Mouse (Mus musculus) cerebellum, postnatal 10 days (tissue): ENCODE measurements around the gene Nme1.

Experiments
- DNase-seq, 2 experiments: peaks; one replicate each; pipeline ENCODE4 v3.0.0; 2021; ENCODE audit warnings: mixed read lengths in 2 of 2

The Nme1 gene

GRCm38 (mm10) chr11:93968005-93968847 is at the start of gene Nme1, which contains the start of gene Gm20390:
TSS of gene Nme1 (minus strand) at chr11:93968521.
TSS of gene Gm20390 (minus strand) at chr11:93968293.
- DNase-seq, result peak; percentile 98

GRCm38 (mm10) chr11:94003346-94003745 is 35.0 kb upstream of the Nme1 start:
- no peak for DNase-seq

GRCm38 (mm10) chr11:93999276-93999675 is 31.0 kb upstream of the Nme1 start:
- DNase-seq, result no peak

- peak; percentile 24 to 38 for DNase-seq
Observed at GRCm38 (mm10) chr11:93997141-93997775, 28.9 kb upstream of the Nme1 start.

- DNase-seq, result no peak
Observed at GRCm38 (mm10) chr11:93996306-93997140, 28.2 kb upstream of the Nme1 start.

- peak; percentile 97 to 98 for DNase-seq
Observed at GRCm38 (mm10) chr11:93995720-93996305, 27.5 kb upstream of the Nme1 start, which contains the start of gene Spag9. TSS of gene Spag9 (plus strand) at chr11:93996091.

- peak; percentile 72 to 77 for DNase-seq
Observed at GRCm38 (mm10) chr11:93995111-93995719, 26.9 kb upstream of the Nme1 start.

GRCm38 (mm10) chr11:93994531-93994930 is 26.2 kb upstream of the Nme1 start:
- no peak for DNase-seq

- no peak for DNase-seq
Observed at GRCm38 (mm10) chr11:93988328-93989062, 20.2 kb upstream of the Nme1 start.

- DNase-seq, result no peak
Observed at GRCm38 (mm10) chr11:93987625-93988327, 19.5 kb upstream of the Nme1 start.

- DNase-seq, result no peak
Observed at GRCm38 (mm10) chr11:93987026-93987425, 18.7 kb upstream of the Nme1 start.

- no peak for DNase-seq
Observed at GRCm38 (mm10) chr11:93986298-93986697, 18.0 kb upstream of the Nme1 start.

- no peak for DNase-seq
Observed at GRCm38 (mm10) chr11:93985265-93985664, 16.9 kb upstream of the Nme1 start.

- DNase-seq, result no peak
Observed at GRCm38 (mm10) chr11:93984619-93985018, 16.3 kb upstream of the Nme1 start.

GRCm38 (mm10) chr11:93979502-93980049 is 11.3 kb upstream of the Nme1 start:
- no peak for DNase-seq

GRCm38 (mm10) chr11:93972951-93973350 is 4.6 kb upstream of the Nme1 start:
- DNase-seq, result no peak

GRCm38 (mm10) chr11:93969799-93970198 is 1.5 kb upstream of the Nme1 start:
- no peak for DNase-seq

- no peak for DNase-seq
Observed at GRCm38 (mm10) chr11:93969171-93969570, 850 bp upstream of the Nme1 start.

- DNase-seq, result no peak
Observed at GRCm38 (mm10) chr11:93968848-93969128, 467 bp upstream of the Nme1 start.

- peak; percentile 12 to 20 for DNase-seq
Observed at GRCm38 (mm10) chr11:93967381-93967780, 940 bp downstream of the Nme1 start.

GRCm38 (mm10) chr11:93965391-93965790 is 2.9 kb downstream of the Nme1 start:
- DNase-seq, result no peak
